Mouse (Mus musculus): Measurements from ENCODE around the gene Ripply3. TPM values are rescaled to one million over a fixed set of nuclear protein-coding genes. Genes with fewer than 3 reads are reported as not detected.

Gene Ripply3
- polyA plus RNA-seq, 1 experiment from 2014 or later: 8.1 TPM

DNA sequence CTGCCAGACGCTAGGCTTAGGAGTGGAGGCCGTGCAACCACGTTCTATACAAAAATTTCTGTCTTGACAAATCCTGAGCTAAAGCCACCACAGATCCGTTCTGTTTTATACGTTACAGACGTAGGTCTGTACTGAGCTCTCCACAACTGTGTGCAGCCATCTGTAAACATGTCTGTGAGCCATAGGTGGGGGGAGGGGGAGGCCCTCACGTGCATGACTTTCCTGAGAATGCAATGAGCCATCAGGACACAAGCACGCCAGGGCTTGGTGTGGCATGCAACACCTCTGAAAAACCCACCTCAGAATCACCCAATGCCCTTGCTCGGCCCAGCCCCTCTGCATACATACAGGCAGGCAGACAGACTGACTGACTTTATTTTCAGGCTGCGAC lies 22.1 kb downstream of the Ripply3 start:
- no peak overlapping the region for H3K27ac ChIP-seq
- 0 out of 2 replicates have a peak, but pooled peaks cover 3% of the 10 kb centered on the region for H3K27me3 ChIP-seq (ENCODE audit: insufficient read depth, poor library complexity, severe bottlenecking)
- no peaks in the 10 kb centered on the region for H3K9me3 ChIP-seq
- H3K36me3 ChIP-seq: no peaks in the 10 kb centered on the region
- WGBS: 73% methylated on average over 10 of the region's 10 CpGs
- H3K4me1 ChIP-seq: peaks cover 10% of the 10 kb centered on the region; the same call in 1 of the 2 replicates
- no peak overlapping the region for H3K4me3 ChIP-seq
- DNase-seq (ENCODE audit: low spot score): no peak

- Histone ChIP-seq H3K27ac (0 out of 2 replicates have a peak overlapping the region, but pooled peaks have one; percentile 22), H3K4me3 (peak overlapping the region; percentile 15; the same call in 1 of the 2 replicates), H3K36me3 (no peaks in the 10 kb centered on the region), H3K4me1 (peaks cover 25% of the 10 kb centered on the region; the same call in 1 of the 2 replicates), H3K9me3 (no peaks in the 10 kb centered on the region), H3K27me3 (ENCODE audit: insufficient read depth, poor library complexity, severe bottlenecking) (0 out of 2 replicates have a peak, but pooled peaks cover 3% of the 10 kb centered on the region)
- peak; percentile 78 for DNase-seq (ENCODE audit: low spot score)
- 32% methylated on average over 9 of the region's 9 CpGs for WGBS
Observed at GRCm38 (mm10) chr16:94354450-94354849, 26.2 kb downstream of the Ripply3 start.

DNA sequence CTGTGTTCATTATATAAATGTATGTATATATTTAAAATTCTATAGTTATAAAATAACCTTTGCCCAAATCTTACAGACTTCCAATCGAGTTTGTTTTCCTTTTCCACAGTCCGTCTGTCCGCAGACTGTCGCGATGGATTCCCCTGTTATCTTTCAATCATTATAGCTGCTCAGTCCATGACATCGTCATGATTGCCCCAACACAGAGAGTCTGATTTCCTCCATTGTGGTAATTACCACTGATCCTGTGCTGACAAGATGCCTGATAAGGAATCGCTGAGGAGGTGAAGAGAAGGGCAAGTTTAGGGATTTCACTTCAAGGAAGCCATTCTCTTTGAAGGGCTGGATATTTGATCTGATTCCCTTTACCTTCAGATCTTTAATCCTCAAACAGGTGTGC lies 27.8 kb downstream of the Ripply3 start:
- Histone ChIP-seq H3K4me3 (no peak overlapping the region), H3K4me1 (peaks cover 26% of the 10 kb centered on the region; the same call in 1 of the 2 replicates), H3K36me3 (no peaks in the 10 kb centered on the region), H3K27ac (no peak overlapping the region), H3K27me3 (ENCODE audit: insufficient read depth, poor library complexity, severe bottlenecking) (0 out of 2 replicates have a peak, but pooled peaks cover under 1% of the 10 kb centered on the region), H3K9me3 (no peaks in the 10 kb centered on the region)
- DNase-seq (ENCODE audit: low spot score): no peak
- WGBS: 39% methylated on average over 7 of the region's 7 CpGs

DNA sequence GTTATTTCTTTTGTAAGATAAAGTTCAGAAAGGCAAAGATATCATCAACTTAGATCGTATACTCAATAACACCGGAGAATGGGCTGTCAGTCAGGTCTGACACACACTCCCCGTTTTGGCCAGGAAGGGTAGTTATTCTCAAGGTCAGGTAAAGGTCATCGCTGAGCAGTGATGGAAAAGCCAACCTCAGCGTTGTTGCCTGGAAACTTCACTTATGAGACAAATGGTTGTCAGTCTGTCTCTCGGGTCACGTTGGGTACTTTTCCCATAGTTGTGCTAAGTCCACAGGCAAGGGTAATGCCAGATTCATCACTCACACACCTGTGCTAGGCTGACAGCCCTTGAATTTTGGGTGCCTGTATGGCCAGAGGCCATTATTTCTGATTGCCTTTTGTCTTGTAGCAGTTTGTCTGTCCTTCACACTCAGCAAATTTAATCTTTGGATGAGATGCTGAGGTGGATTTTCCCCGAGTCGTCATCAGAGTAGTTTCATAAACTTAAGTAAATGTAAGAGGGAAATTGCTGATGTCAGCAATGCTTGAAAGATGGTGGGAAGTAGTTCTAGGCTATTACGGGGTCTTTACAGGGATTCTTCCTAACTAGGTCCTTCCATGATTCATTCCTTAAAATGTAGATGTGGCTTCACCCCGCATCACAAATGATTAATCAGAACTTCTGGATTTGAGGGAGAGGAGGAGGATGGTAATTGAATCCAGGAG lies 28.7 kb downstream of the Ripply3 start:
- WGBS: 71% methylated on average over 11 of the region's 11 CpGs
- Histone ChIP-seq H3K9me3 (no peaks in the 10 kb centered on the region), H3K27me3 (ENCODE audit: insufficient read depth, poor library complexity, severe bottlenecking) (no peaks in the 10 kb centered on the region), H3K27ac (no peak overlapping the region), H3K4me1 (peaks cover 28% of the 10 kb centered on the region; the same call in 1 of the 2 replicates), H3K4me3 (no peak overlapping the region), H3K36me3 (no peaks in the 10 kb centered on the region)
- DNase-seq (ENCODE audit: low spot score): no peak

DNA sequence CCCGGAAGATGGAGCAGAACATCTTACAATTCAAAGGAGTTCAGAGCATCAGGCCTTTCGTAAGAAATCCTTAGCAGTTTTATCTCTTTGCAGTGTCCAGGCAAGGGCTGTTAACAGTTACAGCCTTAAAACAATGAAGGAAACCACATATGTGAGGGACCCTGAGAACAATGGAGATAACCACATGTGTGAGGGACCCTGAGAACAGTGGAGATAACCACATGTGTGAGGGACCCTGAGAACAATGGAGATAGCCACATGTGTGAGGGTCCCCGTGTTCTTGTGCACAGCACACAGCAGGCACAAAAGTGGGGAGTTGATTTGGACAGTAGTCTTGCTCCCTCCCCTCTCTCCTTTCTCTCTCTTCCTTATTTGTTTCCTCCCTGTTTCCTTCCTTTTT lies 29.9 kb downstream of the Ripply3 start:
- peaks cover 34% of the 10 kb centered on the region; the same call in 1 of the 2 replicates for H3K4me1 ChIP-seq
- no peak overlapping the region for H3K4me3 ChIP-seq
- no peaks in the 10 kb centered on the region for H3K27me3 ChIP-seq (ENCODE audit: insufficient read depth, poor library complexity, severe bottlenecking)
- no peak for DNase-seq (ENCODE audit: low spot score)
- H3K36me3 ChIP-seq: no peaks in the 10 kb centered on the region
- H3K27ac ChIP-seq: no peak overlapping the region
- no peaks in the 10 kb centered on the region for H3K9me3 ChIP-seq
- 75% methylated on average over 3 of the region's 3 CpGs for WGBS

DNA sequence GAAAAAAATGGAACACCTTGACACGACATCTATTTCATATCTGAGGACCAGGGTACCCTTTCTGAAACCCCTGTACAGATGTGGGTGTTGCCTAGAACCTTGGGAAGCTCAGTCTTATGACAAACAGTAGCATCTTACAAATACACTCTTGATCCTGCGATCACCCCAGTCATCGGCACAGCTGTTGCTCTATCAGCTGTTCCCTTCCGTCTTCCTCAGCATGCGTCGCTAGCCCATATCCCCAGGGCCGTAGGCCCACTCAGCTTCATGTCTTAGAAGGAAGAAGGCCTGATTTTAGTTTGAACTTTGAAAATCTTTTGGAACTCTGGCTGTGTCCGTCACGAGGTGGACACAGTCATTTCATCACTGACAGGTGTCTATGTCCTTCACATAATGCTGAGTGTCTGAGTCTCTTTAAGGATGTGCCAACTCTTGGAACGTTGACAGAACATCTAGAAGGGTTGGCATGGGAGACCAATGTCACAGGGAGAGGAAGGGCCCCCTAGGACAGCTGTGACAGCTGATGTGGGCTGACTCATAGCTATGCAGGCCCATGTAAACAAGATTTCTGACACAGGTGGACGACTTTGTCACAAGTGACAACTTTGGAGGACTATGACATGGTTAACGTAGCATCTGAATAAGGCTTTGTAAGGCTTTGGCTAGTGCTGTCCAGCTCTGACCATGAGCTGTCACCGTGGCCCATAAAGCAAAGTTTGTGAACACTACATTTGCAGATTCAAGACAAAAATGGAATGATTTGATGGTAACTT lies 32.5 kb downstream of the Ripply3 start:
- Histone ChIP-seq H3K4me1 (peaks cover 29% of the 10 kb centered on the region; the same call in 1 of the 2 replicates), H3K9me3 (no peaks in the 10 kb centered on the region), H3K36me3 (peaks cover 6% of the 10 kb centered on the region), H3K4me3 (no peak overlapping the region), H3K27ac (no peak overlapping the region), H3K27me3 (ENCODE audit: insufficient read depth, poor library complexity, severe bottlenecking) (no peaks in the 10 kb centered on the region)
- no peak for DNase-seq (ENCODE audit: low spot score)
- WGBS: 85% methylated on average over 13 of the region's 13 CpGs

GRCm38 (mm10) chr16:94362174-94362873 lies 34.1 kb downstream of the Ripply3 start:
- H3K4me3 ChIP-seq: no peak overlapping the region
- H3K27me3 ChIP-seq (ENCODE audit: insufficient read depth, poor library complexity, severe bottlenecking): no peaks in the 10 kb centered on the region
- H3K4me1 ChIP-seq: peaks cover 24% of the 10 kb centered on the region; the same call in 1 of the 2 replicates
- peak overlapping the region; percentile 13; the same call in 1 of the 2 replicates for H3K27ac ChIP-seq
- no peaks in the 10 kb centered on the region for H3K9me3 ChIP-seq
- peak; percentile 90 for DNase-seq (ENCODE audit: low spot score)
- WGBS: 34% methylated on average over 10 of the region's 10 CpGs
- peaks cover 10% of the 10 kb centered on the region for H3K36me3 ChIP-seq

DNA sequence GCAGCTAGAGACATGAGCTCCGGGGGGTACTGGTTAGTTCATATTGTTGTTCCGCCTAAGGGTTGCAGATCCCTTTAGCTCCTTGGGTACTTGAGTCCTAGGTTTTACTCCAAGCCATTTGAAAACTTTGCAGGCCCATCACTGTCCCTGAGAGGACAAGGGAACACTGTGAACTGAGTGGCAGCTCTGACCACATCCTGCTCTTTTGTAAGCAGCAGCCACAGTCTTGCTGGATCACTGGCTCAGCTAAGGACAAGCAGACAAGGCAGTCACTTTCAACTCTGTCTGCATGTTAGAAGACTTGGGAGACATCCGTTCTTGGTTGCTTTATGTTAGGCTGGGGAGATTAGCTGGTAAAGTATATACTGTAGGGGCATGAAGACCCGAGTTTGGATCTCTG lies 35.6 kb downstream of the Ripply3 start:
- Histone ChIP-seq H3K27me3 (ENCODE audit: insufficient read depth, poor library complexity, severe bottlenecking) (no peaks in the 10 kb centered on the region), H3K36me3 (peaks cover 10% of the 10 kb centered on the region), H3K27ac (no peak overlapping the region), H3K4me1 (peaks cover 16% of the 10 kb centered on the region; the same call in 1 of the 2 replicates), H3K9me3 (no peaks in the 10 kb centered on the region), H3K4me3 (no peak overlapping the region)
- DNase-seq (ENCODE audit: low spot score): no peak
- WGBS: 84% methylated on average over 4 of the region's 4 CpGs

- WGBS: 93% methylated on average over 3 of the region's 3 CpGs
- peaks cover 23% of the 10 kb centered on the region for H3K4me1 ChIP-seq
- no peak overlapping the region for H3K4me3 ChIP-seq
- H3K9me3 ChIP-seq: no peaks in the 10 kb centered on the region
- H3K36me3 ChIP-seq: peaks cover 10% of the 10 kb centered on the region
- no peak overlapping the region for H3K27ac ChIP-seq
- DNase-seq (ENCODE audit: low spot score): no peak
- no peaks in the 10 kb centered on the region for H3K27me3 ChIP-seq (ENCODE audit: insufficient read depth, poor library complexity, severe bottlenecking)
Observed at GRCm38 (mm10) chr16:94365435-94365834, 37.2 kb downstream of the Ripply3 start.

GRCm38 (mm10) chr16:94369596-94370172 lies 41.5 kb downstream of the Ripply3 start:
- no peaks in the 10 kb centered on the region for H3K27me3 ChIP-seq (ENCODE audit: insufficient read depth, poor library complexity, severe bottlenecking)
- H3K4me3 ChIP-seq: peak overlapping the region; percentile 89
- H3K27ac ChIP-seq: peak overlapping the region; percentile 99
- WGBS: 12% methylated on average over 6 of the region's 6 CpGs
- H3K9me3 ChIP-seq: no peaks in the 10 kb centered on the region
- H3K4me1 ChIP-seq: peaks cover 17% of the 10 kb centered on the region
- H3K36me3 ChIP-seq: 0 out of 2 replicates have a peak, but pooled peaks cover 4% of the 10 kb centered on the region
- no peak for DNase-seq (ENCODE audit: low spot score)

DNA sequence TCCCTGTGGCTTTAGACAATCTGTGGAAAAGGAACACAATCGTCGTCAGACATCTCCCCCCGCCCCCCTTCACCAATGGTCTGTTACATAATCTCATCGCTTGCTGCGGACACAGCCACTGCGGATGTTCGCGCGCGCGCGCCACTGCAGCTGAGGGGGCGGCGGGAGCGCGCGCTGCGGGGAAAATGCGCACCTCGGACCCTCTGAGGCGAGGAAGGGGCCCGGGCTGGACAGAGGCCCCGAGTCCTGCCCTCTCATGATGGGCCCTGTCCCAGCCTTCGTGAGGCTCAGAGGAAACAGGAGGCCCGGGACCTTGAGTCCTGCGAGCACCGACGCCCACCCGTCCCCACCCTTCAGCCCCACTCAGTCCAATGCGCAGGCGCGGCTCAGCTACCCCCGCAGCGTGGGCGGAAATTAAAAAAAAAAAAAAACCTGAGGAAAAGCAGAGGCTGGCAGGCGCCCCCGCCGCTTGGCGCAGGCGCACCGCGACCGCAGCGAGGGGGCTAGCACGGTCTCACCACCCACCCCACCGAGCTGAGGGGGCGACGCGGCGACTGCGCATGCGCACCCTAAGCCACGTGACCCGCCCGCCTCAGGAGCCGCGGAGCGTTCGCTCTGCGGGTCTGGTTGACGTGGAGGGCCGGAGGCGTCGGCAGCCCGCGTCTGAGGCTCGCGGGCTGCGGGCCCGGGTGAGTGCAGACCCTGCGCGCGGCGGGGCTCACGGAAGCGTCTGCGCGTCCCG lies 42.1 kb downstream of the Ripply3 start, which contains the start of gene Ttc3:
Ttc3 (plus strand) TSS at position 446 of the 742 bp plus-strand sequence.
- H3K4me1 ChIP-seq: peaks cover 17% of the 10 kb centered on the region
- no peaks in the 10 kb centered on the region for H3K27me3 ChIP-seq (ENCODE audit: insufficient read depth, poor library complexity, severe bottlenecking)
- 0 out of 2 replicates have a peak, but pooled peaks cover 4% of the 10 kb centered on the region for H3K36me3 ChIP-seq
- peak; percentile 96 for DNase-seq (ENCODE audit: low spot score)
- no peaks in the 10 kb centered on the region for H3K9me3 ChIP-seq
- H3K4me3 ChIP-seq: peak within 1 kb of the TSS; percentile 89
- H3K27ac ChIP-seq: peak within 1 kb of the TSS; percentile 99
- under 1% methylated on average over 78 of the region's 79 CpGs for WGBS

Measured in heart, embryonic 10.5 days (tissue).